Mouse (Mus musculus) embryo, embryonic 10 days (tissue): Measurements from ENCODE around the gene Gad2.
"Not testable (repeated sequence)": the region's sequence is repeated elsewhere in the genome, so short reads cannot be mapped to it uniquely, and the experiment has no call there.

Experiments used
- DNase-seq: peaks from one replicate; pipeline ENCODE4 v3.0.0-alpha.2; 2015; ENCODE audit warnings: low spot score

Gad2 gene

DNA sequence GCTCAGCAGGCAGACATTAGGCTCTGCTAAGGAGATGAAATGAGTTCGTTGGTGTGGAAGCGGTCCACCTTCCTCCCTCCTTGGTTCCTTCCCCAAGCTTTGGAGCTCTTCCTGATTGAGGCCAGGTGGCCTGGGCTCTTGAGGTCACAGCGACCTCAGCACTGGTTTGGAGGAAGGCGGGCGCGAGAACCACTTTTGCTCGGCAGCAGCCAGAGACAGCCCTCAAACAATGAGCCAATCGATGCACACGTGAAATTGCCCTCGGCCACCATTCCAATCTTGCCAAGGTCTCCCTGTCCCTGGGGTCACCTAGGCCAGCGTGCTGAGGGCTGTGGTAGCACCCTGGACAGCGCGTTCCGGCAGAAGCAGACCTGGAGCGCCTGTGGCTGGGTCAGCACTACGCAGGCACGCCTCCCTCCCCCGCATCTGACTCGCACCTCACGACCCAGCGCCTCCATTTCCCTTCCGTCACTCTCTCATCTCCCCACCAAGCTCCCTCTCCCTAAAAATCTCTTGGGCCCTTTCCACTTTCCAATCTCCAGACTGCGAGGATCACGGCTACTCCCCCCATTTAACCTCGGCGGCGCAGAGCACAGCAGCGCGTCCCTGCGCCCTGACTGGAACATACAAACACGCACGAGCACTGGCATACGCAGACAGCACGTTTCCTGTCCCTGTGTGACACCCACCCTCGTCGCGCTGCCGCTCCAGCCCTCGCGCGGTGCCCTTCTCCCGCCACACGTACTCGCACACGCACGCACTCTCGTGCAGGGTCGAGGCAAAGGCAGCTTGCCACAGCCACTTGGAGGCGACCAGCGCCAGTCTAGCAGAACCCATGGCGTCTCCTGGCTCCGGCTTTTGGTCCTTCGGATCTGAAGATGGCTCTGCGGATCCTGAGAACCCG, at the start of gene Gad2:
Gad2 (plus strand) TSS at position 378 of the 904 bp plus-strand sequence.
- DNase-seq = peak; percentile 77

DNA sequence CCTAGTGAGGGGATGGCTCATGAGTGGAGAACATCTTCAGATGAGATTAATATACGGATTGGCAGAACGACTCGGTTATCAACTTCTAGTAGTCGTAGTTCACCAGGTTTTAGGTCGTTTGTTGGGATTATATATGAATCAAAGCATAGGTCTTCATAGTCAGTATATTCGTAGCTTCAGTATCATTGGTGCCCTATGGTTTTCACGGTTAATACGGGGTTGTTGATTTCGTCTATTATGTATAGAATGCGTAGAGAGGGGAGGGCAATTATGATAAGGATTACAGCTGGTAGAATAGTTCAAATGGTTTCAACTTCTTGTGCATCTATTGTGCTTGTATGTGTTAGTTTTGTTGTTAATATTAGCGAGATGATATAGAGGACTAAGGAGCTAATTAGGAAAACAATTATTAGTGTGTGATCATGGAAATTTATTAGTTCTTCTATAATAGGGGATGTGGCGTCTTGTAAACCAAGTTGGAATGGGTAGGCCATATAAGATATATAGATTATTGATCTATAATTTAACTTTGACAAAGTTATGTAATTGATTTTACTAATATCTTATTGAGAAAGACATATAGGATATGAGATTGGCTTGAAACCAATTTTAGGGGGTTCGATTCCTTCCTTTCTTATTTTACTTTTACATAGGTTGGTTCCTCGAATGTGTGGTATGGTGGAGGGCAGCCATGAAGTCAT, 34.4 kb upstream of the Gad2 start:
- not testable (repeated sequence) for DNase-seq

DNA sequence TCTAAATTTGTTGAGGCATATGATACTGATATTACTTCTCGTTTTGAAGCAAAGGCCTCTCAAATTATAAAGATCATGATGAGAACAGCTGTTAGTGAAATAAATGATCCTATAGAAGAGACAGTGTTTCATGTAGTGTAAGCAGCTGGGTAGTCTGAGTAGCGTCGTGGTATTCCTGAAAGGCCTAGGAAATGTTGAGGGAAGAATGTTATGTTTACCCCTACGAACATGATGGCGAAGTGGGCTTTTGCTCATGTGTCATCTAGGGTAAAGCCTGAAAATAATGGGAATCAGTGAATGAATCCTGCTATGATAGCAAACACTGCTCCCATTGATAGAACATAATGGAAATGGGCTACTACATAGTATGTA, 33.8 kb upstream of the Gad2 start:
- not testable (repeated sequence) for DNase-seq

DNA sequence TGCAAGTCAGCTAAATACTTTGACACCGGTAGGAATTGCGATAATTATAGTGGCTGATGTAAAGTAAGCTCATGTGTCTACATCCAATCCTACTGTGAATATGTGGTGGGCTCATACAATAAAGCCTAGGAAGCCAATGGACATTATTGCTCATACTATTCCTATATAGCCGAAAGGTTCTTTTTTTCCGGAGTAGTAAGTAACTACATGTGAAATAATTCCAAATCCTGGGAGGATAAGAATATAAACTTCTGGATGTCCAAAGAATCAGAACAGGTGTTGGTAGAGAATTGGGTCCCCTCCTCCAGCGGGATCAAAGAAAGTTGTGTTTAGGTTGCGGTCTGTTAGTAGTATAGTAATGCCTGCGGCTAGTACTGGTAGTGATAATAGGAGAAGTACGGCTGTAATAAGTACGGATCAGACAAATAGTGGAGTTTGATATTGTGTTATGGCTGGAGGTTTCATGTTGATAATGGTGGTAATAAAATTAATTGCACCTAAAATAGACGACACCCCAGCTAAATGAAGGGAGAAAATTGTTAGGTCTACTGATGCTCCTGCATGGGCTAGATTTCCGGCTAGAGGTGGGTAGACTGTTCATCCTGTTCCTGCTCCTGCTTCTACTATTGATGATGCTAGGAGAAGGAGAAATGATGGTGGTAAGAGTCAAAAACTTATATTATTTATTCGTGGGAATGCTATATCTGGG, 33.2 kb upstream of the Gad2 start:
- not testable (repeated sequence) for DNase-seq

DNA sequence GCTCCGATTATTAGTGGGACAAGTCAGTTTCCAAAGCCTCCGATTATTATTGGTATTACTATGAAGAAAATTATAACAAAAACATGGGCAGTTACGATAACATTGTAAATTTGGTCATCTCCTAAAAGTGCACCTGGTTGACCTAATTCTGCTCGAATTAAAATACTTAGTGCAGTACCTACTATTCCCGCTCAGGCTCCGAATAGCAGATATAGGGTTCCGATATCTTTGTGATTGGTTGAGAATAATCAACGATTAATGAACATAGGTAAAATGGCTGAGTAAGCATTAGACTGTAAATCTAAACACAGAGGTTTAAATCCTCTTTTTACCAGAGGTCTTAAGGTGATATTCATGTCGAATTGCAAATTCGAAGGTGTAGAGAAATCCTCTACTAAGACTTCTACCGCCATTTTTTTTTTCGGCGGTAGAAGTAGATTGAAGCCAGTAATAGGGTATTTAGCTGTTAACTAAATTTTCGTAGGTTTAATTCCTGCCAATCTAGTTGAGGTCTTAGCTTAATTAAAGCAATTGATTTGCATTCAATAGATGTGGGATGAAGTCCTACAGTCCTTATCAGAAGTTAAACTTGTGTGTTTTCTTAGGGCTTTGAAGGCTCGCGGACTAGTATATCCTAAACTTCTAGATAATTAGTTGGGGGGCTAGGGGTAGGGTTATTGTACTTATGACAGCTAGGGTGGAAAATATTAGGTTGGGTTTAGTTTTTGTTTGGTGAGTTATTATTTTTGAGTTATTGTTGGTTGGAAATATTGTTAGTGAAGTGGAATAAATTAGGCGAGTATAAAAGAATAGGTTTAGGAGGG, 32.4 kb upstream of the Gad2 start:
- DNase-seq = not testable (repeated sequence)

DNA sequence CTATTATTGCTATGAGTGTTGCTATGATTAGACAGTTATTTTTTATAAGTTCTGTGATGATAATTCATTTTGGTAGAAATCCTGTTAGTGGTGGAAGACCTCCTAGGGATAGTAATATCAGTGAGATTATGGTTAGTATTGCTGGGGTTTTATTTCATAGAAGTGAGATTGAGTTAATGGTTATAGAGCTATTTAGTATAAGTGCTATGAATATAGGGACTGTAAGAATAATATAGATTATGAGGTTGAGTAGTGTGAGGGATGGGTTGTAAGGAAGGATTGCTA, 31.9 kb upstream of the Gad2 start:
- DNase-seq = no peak

DNA sequence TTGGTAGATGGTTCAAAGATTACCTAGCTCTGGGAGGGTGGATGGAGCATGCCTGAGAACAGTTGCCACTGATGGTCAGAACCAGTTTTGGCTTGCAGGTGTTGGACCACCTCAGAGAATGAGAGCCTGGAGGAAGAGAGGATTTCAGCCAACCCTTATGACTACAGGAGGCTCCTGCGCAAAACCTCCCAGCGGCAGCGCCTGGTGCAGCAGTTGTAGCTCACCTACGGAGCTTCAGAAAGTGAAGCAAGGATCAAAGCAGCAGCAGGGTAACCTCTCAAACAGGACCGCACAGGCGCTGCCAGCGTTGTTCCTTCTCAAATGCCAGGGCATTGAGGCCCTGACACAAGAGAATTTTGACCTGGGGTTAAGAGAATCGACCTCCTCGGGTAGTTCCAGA, 4.1 kb upstream of the Gad2 start:
- peak; percentile 17 for DNase-seq

DNA sequence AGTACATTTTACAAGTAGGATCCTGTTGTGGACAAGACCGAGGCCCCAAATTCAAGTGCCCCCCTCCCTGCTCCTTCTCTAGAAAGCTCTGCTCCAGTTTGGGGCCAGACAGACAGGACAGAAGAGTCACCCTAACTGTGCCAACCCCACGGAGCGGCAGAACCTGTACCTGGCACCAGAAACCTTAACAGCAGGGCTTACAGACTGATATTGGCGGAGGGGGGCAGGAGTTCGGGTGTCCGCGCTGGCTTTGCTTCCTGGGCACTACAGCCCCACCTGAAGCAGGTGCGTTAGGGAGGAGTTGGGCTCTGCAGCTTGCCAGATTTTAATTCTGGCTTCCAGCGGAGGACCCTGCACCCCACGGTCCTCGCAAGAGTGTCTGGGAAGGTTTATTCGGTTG, 2.6 kb upstream of the Gad2 start:
- DNase-seq = no peak

DNA sequence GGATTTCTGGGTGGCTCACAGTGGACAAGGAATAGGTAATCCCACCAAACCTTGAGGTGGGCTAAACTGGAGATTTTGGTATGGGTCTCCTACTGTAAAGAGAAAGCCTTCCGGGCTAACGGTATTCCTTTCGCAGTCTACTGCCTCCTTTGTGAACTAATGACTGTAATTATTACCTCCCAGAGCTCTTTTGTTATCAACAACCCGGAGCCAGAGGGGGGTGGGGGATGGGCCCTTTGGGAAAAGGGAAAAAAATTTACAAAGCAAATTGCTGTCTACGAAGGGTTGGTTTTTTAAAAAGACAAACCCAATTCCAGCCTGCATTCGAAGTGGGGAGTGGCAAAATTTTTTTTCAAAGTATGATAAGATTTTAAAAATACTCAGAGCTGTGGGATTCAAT, 2.0 kb upstream of the Gad2 start:
- no peak for DNase-seq

DNA sequence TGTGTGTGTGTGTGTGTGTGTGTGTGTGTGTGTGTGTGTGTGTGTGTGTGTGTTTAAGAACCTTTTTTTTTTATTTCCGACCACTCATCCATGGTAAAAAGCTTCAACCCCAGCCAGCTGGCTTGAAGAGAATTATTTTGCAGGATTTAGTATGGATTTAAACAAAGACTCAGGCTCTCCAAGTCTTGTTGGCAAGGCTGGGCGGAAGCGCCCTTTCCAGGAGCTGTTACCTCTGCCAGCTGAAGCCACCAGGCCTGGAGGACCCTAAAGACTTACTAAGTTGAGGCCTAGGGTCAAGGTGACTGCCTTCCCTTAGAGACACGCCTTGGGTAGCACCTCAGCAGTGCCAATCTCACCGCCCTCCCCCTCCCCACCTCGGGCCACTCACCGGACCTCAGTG, 1.5 kb upstream of the Gad2 start:
- DNase-seq = no peak

DNA sequence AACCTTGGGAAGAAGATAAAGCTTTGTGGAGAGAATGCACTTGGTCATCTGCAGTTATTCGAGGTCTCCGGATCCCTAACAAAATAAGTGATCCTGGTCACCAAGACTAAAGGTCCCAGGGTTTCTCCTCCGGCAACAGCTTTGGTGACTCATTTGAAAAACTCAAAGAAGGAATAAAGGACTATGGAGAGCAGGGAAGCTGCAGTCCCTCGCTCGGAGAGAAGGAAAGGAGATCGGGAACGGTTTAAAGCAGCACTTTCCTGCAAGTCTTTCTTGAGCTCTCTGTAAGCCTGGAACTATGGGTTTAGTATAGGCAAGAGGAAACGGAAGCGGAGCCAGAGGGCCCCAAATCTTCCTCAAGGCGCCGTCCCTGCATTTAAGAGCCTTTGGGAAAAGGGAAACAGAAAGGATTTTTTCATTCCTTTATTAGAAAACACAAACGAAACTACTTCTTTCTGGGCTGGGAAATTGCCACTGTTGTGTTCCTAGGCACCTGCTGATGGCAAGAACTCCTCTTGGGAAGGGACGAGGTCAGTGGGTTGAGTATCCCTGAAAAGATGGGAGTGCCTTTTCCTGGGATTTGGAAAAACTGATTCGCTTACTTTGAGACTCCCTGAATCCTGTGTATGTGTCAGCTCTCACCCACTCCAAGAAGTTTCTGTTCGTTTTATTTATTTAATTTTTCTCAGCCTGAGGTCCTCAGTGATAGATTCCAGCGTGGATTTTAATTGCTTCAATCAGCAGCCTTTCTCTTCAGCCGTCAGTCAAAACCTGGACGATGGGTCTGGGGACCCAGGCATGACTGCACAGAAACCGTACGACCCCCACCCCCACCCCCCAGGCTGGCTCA, 802 bp upstream of the Gad2 start:
- DNase-seq = no peak

DNA sequence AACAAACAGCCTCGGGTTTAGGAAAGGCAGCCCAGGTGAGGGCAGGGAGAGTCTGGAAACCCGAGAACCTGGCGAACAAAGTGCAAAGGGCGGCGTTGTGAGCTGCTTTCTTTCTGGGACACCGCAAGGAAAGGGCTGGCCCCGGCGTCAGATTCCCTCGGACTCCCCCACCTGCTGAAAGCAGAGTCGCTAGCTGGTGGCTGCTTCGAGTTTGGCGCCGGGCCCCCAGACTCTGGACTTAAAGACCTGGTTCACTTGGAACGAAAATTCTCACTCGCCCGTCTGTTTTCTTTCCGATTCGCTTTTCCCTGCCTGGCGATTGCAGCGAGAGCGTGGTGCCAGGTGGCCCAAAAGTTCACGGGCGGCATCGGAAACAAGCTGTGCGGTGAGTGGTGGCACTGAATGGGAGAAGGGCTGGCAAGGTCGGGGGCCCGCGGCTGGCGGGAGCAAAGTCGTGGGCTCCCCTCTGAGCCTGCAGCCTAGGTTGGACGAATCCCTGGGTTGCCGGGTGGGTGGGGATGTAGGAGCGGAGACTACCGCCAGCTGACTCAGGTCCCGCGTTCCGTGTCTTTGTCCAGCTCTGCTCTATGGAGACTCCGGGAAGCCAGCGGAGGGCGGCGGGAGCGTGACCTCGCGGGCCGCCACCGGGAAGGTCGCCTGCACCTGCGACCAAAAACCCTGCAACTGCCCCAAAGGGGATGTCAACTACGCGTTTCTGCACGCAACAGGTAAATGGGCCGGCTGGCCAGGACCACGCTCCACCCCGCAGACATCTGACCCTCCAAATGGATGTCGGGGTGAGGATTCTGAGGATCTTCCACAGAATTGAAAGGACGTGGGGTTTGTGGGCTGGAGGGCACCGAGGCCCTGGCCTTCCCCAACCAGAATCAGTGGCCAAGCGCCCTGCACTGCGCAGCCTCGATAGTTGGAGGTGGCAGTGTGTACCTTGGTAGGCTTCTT, 1.4 kb downstream of the Gad2 start:
- DNase-seq = no peak

DNA sequence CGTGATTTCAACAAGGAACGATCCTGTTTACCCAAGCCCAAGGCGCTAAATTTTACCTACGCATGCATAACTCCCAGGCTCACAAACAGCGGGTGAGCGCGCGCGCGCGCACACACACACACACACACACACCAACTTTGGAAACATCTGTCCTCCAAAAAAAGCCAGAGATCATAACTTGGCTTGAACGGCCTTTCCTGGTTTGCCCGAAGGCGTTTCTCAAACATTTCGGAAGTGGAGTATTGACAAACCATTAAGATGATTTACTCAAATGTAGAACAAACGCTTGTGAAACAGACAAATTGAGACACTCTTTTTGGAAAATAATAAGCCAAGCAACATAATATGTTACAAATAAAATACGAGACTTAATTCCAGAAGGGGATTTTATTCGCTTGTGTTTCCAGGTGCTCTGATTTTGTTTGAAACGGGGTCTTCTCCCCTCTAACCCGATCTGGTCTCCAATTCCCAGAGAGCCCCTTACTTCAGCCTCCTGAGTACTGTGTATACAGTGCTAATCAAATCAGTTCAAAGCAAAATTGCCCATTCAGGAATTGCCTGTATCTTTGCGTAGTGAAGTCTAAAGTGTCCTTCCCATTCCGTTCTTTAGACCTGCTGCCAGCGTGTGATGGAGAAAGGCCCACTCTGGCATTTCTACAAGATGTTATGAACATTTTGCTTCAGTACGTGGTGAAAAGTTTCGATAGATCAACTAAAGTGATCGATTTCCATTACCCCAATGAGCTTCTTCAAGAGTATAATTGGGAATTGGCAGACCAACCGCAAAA, 2.4 kb downstream of the Gad2 start:
- no peak for DNase-seq

DNA sequence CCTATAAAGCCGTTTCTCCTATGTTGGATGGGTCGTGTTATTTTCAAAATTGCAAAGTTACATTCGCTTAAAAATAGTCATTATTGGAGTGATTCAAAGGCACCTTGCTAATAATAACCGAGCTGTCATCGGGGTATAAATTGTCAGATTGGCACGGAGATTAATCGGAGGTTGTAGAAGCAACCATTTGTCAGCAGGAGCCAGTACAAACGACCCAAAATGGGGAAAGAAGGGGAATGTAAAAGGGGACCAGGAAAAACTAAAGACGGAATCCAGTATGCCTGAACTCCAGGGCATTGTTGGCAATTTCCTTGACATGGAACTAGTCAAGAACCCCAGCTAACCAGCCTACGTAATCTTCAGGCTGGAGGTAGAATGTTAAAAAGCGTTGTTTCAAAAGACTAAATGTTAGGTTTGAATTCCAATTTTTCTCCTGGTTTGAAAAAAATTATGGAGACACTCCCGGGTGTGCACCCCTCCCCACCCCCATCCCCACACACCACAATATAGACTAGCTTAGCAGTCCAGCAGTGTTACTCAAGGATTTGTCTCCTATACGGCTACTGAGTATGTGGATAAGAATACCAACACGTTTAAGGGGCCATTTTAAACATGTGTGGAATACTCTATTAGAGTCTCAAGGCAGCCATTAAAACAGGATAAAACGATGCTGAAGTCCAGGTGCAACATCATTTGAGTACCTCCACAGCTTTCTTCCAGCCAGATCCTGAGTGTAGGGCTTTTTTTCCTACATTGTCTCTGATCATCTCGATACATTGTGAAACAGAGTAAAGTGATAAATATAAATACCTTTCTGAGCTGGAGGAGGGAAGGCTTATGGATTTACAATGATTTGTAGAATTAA, 3.3 kb downstream of the Gad2 start:
- no peak for DNase-seq

DNA sequence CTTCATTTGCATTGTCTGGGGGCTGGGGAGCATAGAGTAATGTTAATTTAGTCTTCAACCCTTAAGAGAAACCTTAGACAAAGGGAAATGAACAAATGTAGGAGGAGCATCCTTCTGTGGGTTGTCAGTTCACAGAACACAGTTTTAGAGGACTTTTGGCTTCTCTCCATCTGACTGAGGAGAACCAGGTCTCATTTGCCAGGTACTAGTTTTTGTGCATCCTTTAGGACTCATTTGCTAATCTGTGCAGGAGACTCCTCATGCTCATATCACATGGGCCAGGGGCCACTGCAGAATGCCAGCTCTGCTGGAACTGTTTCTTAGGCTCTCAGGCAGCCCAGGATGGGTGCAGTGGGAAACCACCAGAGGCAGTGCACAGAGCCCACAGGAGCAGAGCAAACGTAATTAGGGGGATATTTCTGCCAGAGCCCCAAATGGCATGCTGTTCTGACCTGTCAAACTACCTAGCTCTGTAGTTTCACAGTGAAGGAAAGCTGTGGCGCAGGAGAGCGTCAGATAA, 5.2 kb downstream of the Gad2 start:
- DNase-seq = no peak

DNA sequence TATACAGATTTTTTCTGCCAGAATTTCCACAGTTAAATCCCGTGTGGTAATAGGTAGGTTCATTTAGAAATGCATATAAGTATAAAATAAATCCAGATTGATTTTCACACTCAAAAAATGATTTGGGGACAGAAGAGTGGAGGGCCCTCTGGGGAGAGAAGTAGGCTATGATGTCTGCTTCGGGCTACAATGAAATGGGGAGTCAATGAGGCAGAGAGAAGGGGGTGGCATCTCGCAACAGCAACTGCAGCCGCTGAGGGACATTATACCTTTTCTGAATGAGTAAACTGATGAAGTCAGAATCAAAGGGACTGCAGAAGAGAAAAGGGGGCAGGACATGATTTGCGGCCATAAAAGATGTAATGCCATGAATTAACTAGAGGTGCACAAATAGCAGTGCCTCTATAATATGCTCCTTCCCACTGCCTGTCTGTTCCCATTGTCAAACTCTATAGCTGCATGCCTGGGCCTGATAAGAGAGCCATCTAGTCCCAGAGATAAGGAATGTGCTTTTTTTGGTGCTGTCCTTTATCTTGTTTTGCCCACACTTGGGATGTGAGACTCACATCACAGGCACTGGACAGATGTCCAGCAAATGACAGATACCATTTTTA, 5.9 kb downstream of the Gad2 start:
- DNase-seq = no peak

DNA sequence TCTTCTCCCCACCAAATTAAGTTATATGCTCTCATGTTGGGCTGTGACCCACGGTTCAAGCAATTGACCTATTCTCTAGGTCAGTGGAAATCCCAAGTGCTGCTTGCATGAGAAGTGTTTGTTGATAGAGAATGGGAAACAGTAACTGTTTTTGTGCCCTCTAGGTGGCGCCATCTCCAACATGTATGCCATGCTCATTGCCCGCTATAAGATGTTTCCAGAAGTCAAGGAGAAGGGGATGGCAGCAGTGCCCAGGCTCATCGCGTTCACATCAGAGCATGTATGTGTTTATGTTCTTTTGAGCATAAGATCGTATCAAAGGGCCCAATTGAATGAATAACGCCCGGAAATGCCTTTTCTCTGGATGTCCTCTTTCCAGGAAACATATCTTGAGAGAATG, 12.8 kb downstream of the Gad2 start:
- DNase-seq = peak; percentile 66

DNA sequence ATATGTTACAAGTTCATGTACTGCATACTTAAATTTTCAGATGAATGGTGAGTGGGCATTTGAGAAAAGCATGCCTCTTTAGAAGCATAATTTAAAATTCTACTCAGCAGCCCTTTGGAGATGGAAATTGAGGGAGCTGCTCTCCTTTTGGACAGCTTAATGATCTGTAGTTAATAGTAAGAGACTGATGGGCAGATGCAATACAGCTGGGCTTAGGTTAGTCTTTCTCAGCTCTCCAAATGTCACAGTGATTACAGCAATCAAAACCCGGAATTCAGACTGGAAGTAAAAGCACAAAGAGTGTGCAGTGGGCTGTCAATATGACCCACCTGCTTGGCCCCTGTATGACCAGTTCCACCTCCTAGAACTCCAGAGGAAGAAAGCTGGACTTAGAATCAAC, 24.1 kb downstream of the Gad2 start:
- no peak for DNase-seq
